Mouse (Mus musculus) skeletal muscle tissue, adult 2 months (tissue): ENCODE data around the gene Trmt13.
"Not testable (repeated sequence)": the region's sequence is repeated elsewhere in the genome, so short reads cannot be mapped to it uniquely, and the experiment has no call there.

ENCODE experiments used
- DNase-seq: peaks from one replicate; pipeline ENCODE4 v3.0.0-alpha.2; 2012; ENCODE audit warnings: low read depth, low spot score

Gene Trmt13

DNA sequence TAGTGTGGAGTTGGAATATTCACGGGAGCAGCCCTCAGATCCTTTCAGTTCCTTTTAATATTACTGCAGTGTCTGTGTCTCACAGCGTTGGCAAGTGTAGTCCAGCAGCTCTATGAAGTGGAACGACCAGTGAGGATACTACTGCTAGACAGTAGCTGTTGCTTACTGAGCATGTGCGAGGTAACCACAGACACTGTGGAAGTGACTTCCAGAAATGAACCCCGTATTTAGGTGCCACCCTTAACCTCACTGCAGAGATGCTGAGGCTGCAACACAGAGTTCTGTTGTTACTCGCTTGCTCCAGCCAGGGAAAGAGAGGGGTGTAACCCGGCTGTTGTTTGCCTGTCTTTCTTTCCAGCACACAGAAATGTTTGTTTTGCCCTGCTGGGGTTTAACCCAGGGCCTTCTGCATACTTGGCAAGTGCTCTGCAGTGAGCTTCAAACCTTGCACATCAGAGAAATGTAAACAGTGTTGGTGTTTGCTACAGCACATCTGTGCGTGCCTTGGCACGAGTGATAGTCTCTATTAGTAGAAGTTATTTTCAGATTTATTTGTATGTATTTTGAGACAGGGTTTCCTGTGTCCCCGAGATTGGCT is at the start of gene Trmt13:
Gene Trmt13 (minus strand): TSS at position 293 of the 598 bp plus-strand sequence.
- peak; percentile 22 for DNase-seq

- peak; percentile 93 for DNase-seq
These were observed 48.1 kb upstream of the Trmt13 start, which contains the start of gene Mfsd14a for GRCm38 (mm10) chr3:116662463-116662863. TSS of gene Mfsd14a (minus strand) at chr3:116662677.

GRCm38 (mm10) chr3:116661870-116662414 is 47.6 kb upstream of the Trmt13 start:
- DNase-seq = no peak

GRCm38 (mm10) chr3:116661288-116661869 is 47.0 kb upstream of the Trmt13 start:
- DNase-seq = no peak

DNA sequence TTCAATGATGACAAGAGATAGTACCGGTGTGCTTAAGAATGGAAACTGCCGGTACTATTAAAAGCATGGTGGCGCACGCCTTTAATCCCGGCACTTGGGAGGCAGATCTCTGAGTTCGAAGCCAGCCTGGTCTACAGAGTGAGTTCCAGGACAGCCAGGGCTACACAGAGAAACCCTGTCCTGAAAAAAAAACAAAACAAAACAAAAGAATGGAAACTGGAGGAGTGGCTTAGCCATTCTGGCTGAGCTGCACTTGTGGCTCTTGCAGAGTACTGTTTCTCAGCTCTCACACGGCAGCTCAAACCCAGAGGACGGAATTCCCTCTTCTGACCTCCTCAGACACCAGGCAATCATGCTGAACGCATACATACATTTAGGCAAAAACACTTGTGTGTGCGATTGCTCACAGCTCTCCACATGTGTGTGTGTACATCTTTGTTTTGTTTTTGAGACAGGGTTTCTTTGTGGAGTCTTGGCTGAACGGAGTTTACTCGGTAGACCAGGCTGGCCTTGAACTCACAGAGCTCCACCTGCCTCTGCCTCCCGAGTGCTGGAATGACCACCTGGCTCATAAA is 45.6 kb upstream of the Trmt13 start:
- DNase-seq = no peak

DNA sequence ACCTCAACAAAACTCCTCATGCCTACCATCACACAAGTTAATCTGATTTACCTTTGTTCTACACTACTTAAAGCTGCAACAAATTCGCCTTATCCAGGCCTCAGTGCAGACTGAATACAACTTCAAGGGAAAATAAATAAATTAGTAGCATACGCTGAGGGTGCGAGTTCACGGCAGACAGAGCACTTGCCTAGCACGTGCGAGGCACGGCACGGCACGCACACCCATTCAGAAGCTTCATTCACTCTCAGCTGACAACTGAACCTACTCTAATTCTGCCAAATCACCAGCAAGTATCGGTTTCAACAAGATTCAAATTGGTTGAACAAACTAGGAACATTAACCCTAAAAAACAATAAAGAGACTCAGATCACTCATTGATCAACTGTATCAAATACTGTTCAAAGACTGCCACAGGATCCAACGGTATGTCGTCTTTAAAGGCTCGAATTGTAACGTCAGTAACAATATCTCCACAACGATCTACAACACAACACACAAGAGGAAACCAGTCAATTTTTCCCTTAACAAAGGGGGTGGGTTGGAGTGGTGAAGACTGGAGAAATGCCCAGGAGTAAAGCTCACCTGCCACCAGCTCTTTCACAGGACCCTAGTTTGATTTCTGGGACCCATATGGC is 44.7 kb upstream of the Trmt13 start:
- DNase-seq = no peak

DNA sequence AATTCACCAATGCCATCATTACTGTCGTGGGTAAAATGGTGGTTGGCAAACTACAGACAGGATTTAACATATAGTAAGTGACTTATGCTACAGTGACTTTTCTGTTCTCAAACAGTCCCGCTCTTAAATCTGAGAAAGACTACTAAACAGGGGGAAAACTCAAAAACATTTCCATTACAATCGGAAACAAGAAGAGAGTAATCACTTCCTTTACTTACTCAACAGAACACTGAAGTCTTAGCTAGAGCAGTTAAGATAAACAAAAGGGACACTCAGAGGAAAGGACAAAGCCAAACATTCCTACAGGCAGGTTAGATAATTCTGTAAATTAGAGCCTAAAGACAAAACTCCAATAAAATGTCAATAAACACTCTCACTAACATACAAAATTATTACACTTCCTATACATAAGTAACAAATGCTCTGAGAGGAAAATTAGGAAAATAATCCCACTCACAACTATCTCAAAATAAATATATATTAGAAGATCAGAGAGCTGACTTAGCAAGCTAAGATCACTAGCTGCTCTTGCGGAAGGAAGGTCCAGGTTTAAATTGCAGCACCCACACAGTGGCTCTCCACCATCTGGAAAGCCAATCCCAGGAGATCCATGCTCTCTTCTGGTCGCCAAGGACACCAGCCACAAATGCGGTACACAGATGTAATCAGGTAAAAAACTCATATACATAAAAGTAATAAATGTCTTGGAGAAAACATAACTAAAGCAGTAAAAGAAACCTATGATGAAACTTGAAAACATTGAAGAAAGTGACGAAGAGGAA is 42.0 kb upstream of the Trmt13 start:
- DNase-seq = no peak

DNA sequence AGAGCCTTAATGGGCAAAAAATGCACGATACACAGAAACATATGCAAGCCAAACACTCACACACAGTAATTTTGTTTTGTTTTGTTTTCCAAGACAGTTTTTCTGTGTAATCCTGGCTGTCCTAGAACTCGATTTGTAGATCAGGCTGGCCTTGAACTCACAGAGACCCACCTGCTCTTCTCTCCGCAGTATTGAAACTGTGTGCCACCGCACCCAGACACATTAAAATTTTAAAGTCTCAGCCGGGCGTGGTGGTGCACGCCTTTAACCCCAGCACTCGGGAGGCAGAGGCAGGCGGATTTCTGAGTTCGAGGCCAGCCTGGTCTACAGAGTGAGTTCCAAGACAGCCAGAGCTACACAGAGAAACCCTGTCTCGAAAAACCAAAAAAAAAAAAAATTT is 39.7 kb upstream of the Trmt13 start:
- not testable (repeated sequence) for DNase-seq

DNA sequence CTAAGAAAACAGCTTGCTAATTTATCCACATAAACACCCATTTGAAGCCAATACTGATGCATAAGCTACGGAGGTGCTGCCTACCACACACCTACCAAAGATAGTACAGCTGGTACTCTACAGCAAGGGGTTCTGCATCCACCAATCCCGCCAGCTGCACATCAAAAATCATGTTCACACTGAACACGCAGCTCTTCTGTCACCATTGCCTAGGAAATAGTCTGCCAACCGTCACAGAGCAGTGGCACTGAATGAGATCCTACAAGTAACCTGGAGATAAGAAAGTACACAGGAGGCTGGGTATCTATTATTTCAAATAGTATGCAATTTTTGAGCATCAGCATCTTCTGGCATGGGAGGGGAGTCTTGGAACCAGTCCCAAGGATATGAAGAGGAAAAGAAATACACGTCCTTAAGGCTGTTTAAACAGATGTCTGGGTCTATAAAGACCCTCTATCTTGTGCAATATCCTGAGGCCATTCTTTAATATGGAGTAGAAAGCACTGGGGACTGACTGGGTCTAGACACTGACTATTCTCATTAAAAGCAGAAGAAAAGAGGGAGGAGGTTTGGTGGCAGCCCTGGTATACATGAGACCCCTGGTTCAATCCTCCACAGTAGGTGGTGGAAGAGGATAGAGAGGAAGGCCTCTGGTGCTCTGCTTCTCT is 39.0 kb upstream of the Trmt13 start:
- DNase-seq = no peak

DNA sequence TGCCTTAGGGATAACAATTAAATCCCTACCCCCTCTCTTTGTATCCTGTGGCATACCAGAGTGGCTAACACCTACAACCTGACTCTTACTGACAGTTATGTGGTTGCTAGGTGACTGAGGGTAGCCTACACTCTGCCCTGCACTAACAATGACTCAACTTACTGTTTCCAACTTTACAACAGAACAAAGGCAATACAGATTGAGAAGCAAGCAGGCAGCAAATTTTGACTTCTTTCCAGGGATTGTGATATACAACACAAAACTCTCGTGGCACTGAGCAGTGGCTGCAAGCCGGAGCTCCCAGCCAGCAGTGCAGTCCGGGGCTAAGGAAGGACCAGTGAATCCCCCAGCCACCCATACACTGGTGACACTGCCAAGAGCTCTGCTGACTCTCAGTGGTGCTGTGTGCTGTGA is 37.7 kb upstream of the Trmt13 start:
- no peak for DNase-seq

DNA sequence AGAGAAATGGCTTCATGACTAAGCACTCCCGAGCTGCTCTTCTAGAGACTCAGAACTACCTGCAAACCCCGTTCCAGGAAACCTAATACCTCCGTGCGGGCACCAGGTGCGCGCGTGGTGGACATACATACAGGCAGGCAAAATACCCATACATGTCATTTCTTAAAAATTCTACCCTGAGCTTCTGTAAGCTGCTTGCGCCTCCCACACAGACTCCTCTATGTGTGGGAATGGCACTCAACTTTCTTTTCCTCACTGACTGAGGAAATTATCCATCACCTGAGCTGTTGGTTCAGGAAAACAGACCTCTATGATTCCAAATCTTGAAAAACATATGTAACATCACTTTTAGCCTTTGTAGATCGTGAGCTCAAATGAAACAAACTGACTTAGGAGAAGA is 36.3 kb upstream of the Trmt13 start:
- DNase-seq = no peak

GRCm38 (mm10) chr3:116648805-116649204 is 34.4 kb upstream of the Trmt13 start:
- no peak for DNase-seq

GRCm38 (mm10) chr3:116646387-116646786 is 32.0 kb upstream of the Trmt13 start:
- DNase-seq = no peak

- DNase-seq = no peak
These were observed 28.0 kb upstream of the Trmt13 start for GRCm38 (mm10) chr3:116642373-116642772.

- peak; percentile 17 for DNase-seq
These were observed 27.5 kb upstream of the Trmt13 start for GRCm38 (mm10) chr3:116641811-116642371.

GRCm38 (mm10) chr3:116640024-116640423 is 25.6 kb upstream of the Trmt13 start:
- DNase-seq = no peak

- DNase-seq = no peak
These were observed 24.2 kb upstream of the Trmt13 start for GRCm38 (mm10) chr3:116638572-116638971.

GRCm38 (mm10) chr3:116637693-116638476 is 23.5 kb upstream of the Trmt13 start:
- no peak for DNase-seq

- no peak for DNase-seq
These were observed 21.4 kb upstream of the Trmt13 start for GRCm38 (mm10) chr3:116635799-116636198.

- no peak for DNase-seq
These were observed 20.5 kb upstream of the Trmt13 start for GRCm38 (mm10) chr3:116634853-116635252.
